Mouse (Mus musculus) ES-Bruce4 (cell line): Measurements from ENCODE around the gene Ssbp4.

Experiments
- CTCF ChIP-seq: IDR thresholded peaks from one replicate; pipeline ENCODE4 v1.8.1; 2011; ENCODE audit warnings: low read depth, low read length
- POLR2A ChIP-seq: IDR thresholded peaks from one replicate; pipeline ENCODE4 v1.8.1; 2011; ENCODE audit warnings: low read length; ENCODE audit not compliant: insufficient read depth

DNA sequence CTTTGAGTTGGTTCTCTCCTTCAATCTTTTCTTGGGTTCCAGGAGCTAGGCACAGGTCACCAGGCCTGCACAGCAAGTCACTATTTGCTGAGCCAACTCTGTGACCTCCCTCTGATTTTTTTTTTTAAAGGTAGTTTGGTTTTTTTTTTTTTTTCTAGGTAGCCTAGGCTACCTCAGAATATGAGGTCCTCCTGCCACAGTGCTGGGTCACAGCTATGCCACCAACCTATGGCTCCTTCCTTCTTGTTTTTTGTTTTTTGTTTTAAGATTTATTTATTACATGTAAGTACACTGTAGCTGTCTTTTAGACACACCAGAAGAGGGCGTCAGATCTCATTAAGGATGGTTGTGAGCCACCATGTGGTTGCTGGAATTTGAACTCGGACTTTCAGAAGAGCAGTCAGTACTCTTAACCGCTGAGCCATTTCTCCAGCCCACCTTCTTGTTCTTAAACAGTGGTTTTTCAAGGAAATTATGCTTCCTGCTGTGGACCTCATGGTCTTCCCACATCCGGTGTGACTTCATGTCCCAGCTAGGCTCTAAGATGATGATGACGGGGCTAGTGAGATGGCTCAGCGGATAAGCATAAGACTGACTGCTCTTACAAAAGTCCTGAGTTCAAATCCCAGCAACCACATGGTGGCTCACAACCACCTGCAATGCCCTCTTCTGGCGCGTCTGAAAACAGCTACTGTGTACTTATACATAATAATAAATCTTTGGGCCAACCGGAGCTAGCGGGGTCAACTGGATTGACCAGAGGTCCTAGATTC is 59.1 kb downstream of the Ssbp4 start:
- TF ChIP-seq POLR2A, result no peak
- TF ChIP-seq CTCF, result peak; percentile 16
